Mouse (Mus musculus) myocyte (in vitro differentiated cells): ENCODE measurements around the gene Stradb.

Source experiments
- CEBPB ChIP-seq: IDR thresholded peaks from 2 replicates; pipeline ENCODE4 v1.6.1; 2011; ENCODE audit warnings: mild to moderate bottlenecking, moderate library complexity; ENCODE audit not compliant: poor library complexity, insufficient read depth, severe bottlenecking
- E2F4 ChIP-seq: IDR thresholded peaks from one replicate; pipeline ENCODE4 v1.6.1; 2011; ENCODE audit warnings: mild to moderate bottlenecking, control low read depth, moderate library complexity; ENCODE audit not compliant: insufficient read depth
- MAX ChIP-seq: IDR thresholded peaks from one replicate; pipeline ENCODE4 v1.6.1; 2011; ENCODE audit warnings: low read depth, mild to moderate bottlenecking, control low read depth
- MYOD1 ChIP-seq, 3 experiments: IDR thresholded peaks; one replicate each; pipeline ENCODE4 v1.6.1; 2011; ENCODE audit warnings: control low read depth in 2 of 3, low read depth in 2 of 3, mild to moderate bottlenecking in 2 of 3, moderate library complexity in 1 of 3; ENCODE audit not compliant: insufficient read length in 2 of 3, control insufficient read depth in 1 of 3
- MYOG ChIP-seq, 3 experiments: IDR thresholded peaks; one replicate each; pipeline ENCODE4 v1.6.1; 2011; ENCODE audit warnings: control low read depth in 2 of 3, low read depth in 2 of 3, mild to moderate bottlenecking in 2 of 3; ENCODE audit not compliant: insufficient read length in 2 of 3, control insufficient read depth in 1 of 3, insufficient read depth in 1 of 3
- POLR2A ChIP-seq: IDR thresholded peaks from one replicate; pipeline ENCODE4 v1.6.1; 2011; ENCODE audit warnings: low read depth, mild to moderate bottlenecking, control low read depth, moderate library complexity; ENCODE audit not compliant: insufficient read length
- POLR2AphosphoS2 ChIP-seq: IDR thresholded peaks from one replicate; pipeline ENCODE4 v1.6.1; 2011; ENCODE audit warnings: low read depth, control low read depth; ENCODE audit not compliant: insufficient read length
- SRF ChIP-seq: IDR thresholded peaks from one replicate; pipeline ENCODE4 v1.6.1; 2011; ENCODE audit warnings: low read depth; ENCODE audit not compliant: control insufficient read depth, insufficient read length
- TCF12 ChIP-seq: IDR thresholded peaks from one replicate; pipeline ENCODE4 v1.6.1; 2011; ENCODE audit warnings: mild to moderate bottlenecking, control low read depth; ENCODE audit not compliant: poor library complexity, insufficient read depth, severe bottlenecking
- TCF3 ChIP-seq: IDR thresholded peaks from one replicate; pipeline ENCODE4 v1.6.1; 2011; ENCODE audit warnings: low read depth, control low read depth; ENCODE audit not compliant: insufficient read length
- USF1 ChIP-seq: IDR thresholded peaks from one replicate; pipeline ENCODE4 v1.6.1; 2011; ENCODE audit warnings: low read depth, mild to moderate bottlenecking, control low read depth, moderate library complexity

GRCm38 (mm10) chr1:58982276-58982675 lies 9.0 kb downstream of the Stradb start:
- TF ChIP-seq POLR2AphosphoS2 (no peak), MAX (no peak), POLR2A (no peak), E2F4 (no peak), TCF3 (no peak), USF1 (no peak), MYOG (IDR thresholded peaks at IDR 0.05; ENCODE audit: control insufficient read depth in 1 of 3, insufficient read depth in 1 of 3, insufficient read length in 2 of 3, low read depth in 2 of 3) (no peak), MYOD1 (IDR thresholded peaks at IDR 0.05; ENCODE audit: control insufficient read depth in 1 of 3, insufficient read length in 2 of 3, low read depth in 2 of 3) (no peak), TCF12 (no peak), CEBPB (no peak), SRF (no peak)
